ENCODE assay signal across 10 mouse cellular contexts in the genomic region with DNA sequence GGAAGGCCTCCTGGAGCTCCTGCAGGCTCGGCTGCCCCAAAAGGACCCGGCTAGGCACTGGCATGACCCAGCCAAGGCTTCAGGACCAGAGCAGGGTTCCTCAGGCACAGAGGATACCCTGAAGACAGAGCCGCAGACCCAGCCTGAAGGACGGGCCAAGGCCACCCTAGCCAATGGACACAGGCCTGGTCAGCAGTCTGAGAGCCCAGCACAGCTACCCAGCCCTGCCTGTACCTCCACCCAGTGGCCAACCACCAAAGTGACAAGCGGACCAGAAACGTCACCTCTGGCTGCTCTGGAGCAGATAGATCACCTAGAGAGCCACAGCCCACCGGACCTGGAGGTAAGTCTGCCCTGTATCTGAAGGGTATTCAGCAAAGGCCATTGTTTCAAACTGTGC. TPM values are rescaled to one million over a fixed set of nuclear protein-coding genes. Genes with fewer than 3 reads are reported as not detected.
A peak's percentile ranks its signal among the peaks of the same experiment; 100 is the strongest.
DNase-seq lines count a peak whose midpoint lies in the region; TF ChIP-seq lines count a peak whose summit lies in the region.
"Had no signal": no experiment of that assay in that cellular context is flagged by ENCODE, and none has a peak within 500 bp of the region (broad histone marks: within the 10 kb centered on the region; RNA-seq: fewer than 3 reads in every experiment).

No protein-coding gene starts in this region.

- peak; percentile 45 for DNase-seq in gastrocnemius, postnatal 25 days
- DNase-seq in gastrocnemius, postnatal 36 days, result no peak
- DNase-seq in left cerebral cortex, adult 2 months (ENCODE audit: extremely low spot score in 1 of 2, low spot score in 2 of 2), result no peak
- DNase-seq in left cerebral cortex, postnatal 4 days, result no peak
- no peak for DNase-seq in CH12.LX (ENCODE audit: extremely low read depth)
- peak; percentile 83 for DNase-seq in adrenal gland, postnatal 14 days
- no peak for DNase-seq in thymus, postnatal 10 days (ENCODE audit: low spot score in 2 of 2)
- no peak for DNase-seq in urinary bladder, postnatal 14 days (ENCODE audit: low spot score)

- no peak for TF ChIP-seq EP300 in CH12.LX (IDR thresholded peaks at IDR 0.05; ENCODE audit: low read length)

- H3K4me1 ChIP-seq in CH12.LX (ENCODE audit: control insufficient read depth in 1 of 2, insufficient read depth in 2 of 2), result peaks cover 10 to 18% of the 10 kb centered on the region in 2 experiments

- peaks cover 80% of the 10 kb centered on the region for H3K27me3 ChIP-seq in CH12.LX (replicated peaks)

- no peak overlapping the region for H3K4me2 ChIP-seq in CH12.LX (ENCODE audit: insufficient read depth, low read depth, poor library complexity, severe bottlenecking)
- H3K4me2 ChIP-seq: liver, embryonic 15.5 days had no signal

- H3K9ac ChIP-seq in CH12.LX (ENCODE audit: insufficient read depth, low read depth), result no peak overlapping the region
- H3K9ac ChIP-seq: liver, embryonic 15.5 days had no signal

- TF ChIP-seq POLR2A in CH12.LX (IDR thresholded peaks at IDR 0.05; ENCODE audit: low read depth, low read length), result no peak

- H3K27ac ChIP-seq in left cerebral cortex, adult 2 months, result no peak overlapping the region
- no peak overlapping the region for H3K27ac ChIP-seq in CH12.LX (ENCODE audit: insufficient read depth, low read depth)
- H3K27ac ChIP-seq: liver, embryonic 15.5 days had no signal

- H3K36me3 ChIP-seq in CH12.LX (replicated peaks in 1 of 2; ENCODE audit: control insufficient read depth in 1 of 2, insufficient read depth in 1 of 2, low read length in 1 of 2), result no peaks in the 10 kb centered on the region
- H3K36me3 ChIP-seq: liver, embryonic 15.5 days had no signal

- H3K79me2 ChIP-seq in CH12.LX (replicated peaks; ENCODE audit: control insufficient read depth, extremely low read depth, insufficient read depth, poor library complexity, severe bottlenecking), result no peaks in the 10 kb centered on the region

- intact Hi-C loops in gastrocnemius, postnatal 36 days (cut with DNase I), result no loop called here
- intact Hi-C loops in left cerebral cortex, adult 2 months (cut with DNase I), result no loop called here
- intact Hi-C loops in left cerebral cortex, postnatal 4 days (cut with DNase I), result no loop called here

- no peaks in the 10 kb centered on the region for H3K9me3 ChIP-seq in CH12.LX (replicated peaks; ENCODE audit: low read length)
- H3K9me3 ChIP-seq: liver, embryonic 15.5 days had no signal

- dilution Hi-C loops in CH12.LX (cut with MboI; ENCODE audit: extremely low pct_ligation_motif_present, extremely low pct_unique_long_range_greater_than_20kb, low sequenced_read_pairs), result no loop called here

- no peak overlapping the region for H3K4me3 ChIP-seq in left cerebral cortex, adult 2 months
- no peak overlapping the region for H3K4me3 ChIP-seq in CH12.LX (replicated peaks in 1 of 3; ENCODE audit: low read depth in 2 of 3, low read length in 2 of 3, poor library complexity in 1 of 3)
- H3K4me3 ChIP-seq: liver, embryonic 15.5 days; myocyte had no signal

- TF ChIP-seq RAD21 in CH12.LX (IDR thresholded peaks at IDR 0.05; ENCODE audit: low read depth, low read length), result peak; percentile 5

- in situ Hi-C loops in CH12.LX (cut with MboI; ENCODE audit: low pct_ligation_motif_present, low pct_unique_long_range_greater_than_20kb, low sequenced_read_pairs), result no loop called here

- peak; percentile 32 for TF ChIP-seq CTCF in left cerebral cortex, adult 2 months (IDR thresholded peaks at IDR 0.05)
- peak in 1 of 2 experiments; percentile 34; a peak in 2 of 4 replicates for TF ChIP-seq CTCF in CH12.LX (conservative IDR thresholded peaks at IDR 0.05 in 1 of 2, IDR thresholded peaks at IDR 0.05 in 1 of 2; ENCODE audit: low read depth in 2 of 2, low read length in 2 of 2)

TF ChIP-seq in CH12.LX, 34 proteins besides CTCF, POLR2A, EP300 and RAD21:
- TF ChIP-seq ELF1 (IDR thresholded peaks at IDR 0.05; ENCODE audit: low read depth, low read length), result no peak
- TF ChIP-seq NELFE (IDR thresholded peaks at IDR 0.05; ENCODE audit: low read depth, low read length), result no peak
- TF ChIP-seq TBP (conservative IDR thresholded peaks at IDR 0.05; ENCODE audit: low read depth, low read length), result no peak
- no peak for TF ChIP-seq MAX (IDR thresholded peaks at IDR 0.05; ENCODE audit: low read length)
- peak; percentile 31 for TF ChIP-seq SMC3 (IDR thresholded peaks at IDR 0.05; ENCODE audit: low read depth, low read length)

RNA-seq across cellular contexts. Expression of gene Triobp, which starts 26.4 kb away (rescaled TPM):
- total RNA-seq in gastrocnemius, postnatal 25 days (2021), result 10 to 100 TPM; 35.3 to 42.2 TPM
- total RNA-seq in gastrocnemius, postnatal 36 days (2021), result 10 to 100 TPM; 35.6 to 42.3 TPM
- total RNA-seq in left cerebral cortex, adult 2 months (2021), result 10 to 100 TPM; 11.8 to 12.7 TPM
- total RNA-seq in left cerebral cortex, postnatal 4 days (2021), result 100 to 1,000 TPM in 1 of 2 experiments, 10 to 100 TPM in 1; 98.7 to 106 TPM
- 26.3 and 31.0 TPM in 2 replicates for total RNA-seq in CH12.LX (2012; rRNA removed)
- total RNA-seq in CH12.LX (2014; rRNA removed), result 10.9 and 11.5 TPM in 2 replicates
- polyA plus RNA-seq in CH12.LX (2012; ENCODE audit: insufficient read length, low read depth), result 25.5 and 27.3 TPM in 2 replicates
- total RNA-seq in adrenal gland, postnatal 14 days (2021), result 82.2 and 85.0 TPM in 2 replicates

RNA-seq across cellular contexts. Expression of gene Nol12, which starts 39.2 kb away (rescaled TPM):
- 10 to 100 TPM; 22.2 to 23.1 TPM for total RNA-seq in gastrocnemius, postnatal 25 days (2021)
- 10 to 100 TPM; 22.1 to 22.6 TPM for total RNA-seq in gastrocnemius, postnatal 36 days (2021)
- total RNA-seq in left cerebral cortex, adult 2 months (2021), result 10 to 100 TPM; 36.2 to 38.8 TPM
- total RNA-seq in left cerebral cortex, postnatal 4 days (2021), result 10 to 100 TPM; 46.5 to 47.8 TPM
- total RNA-seq in CH12.LX (2012; rRNA removed), result 33.2 and 40.0 TPM in 2 replicates
- 13.2 and 13.7 TPM in 2 replicates for total RNA-seq in CH12.LX (2014; rRNA removed)
- polyA plus RNA-seq in CH12.LX (2012; ENCODE audit: insufficient read length, low read depth), result 89.5 and 91.1 TPM in 2 replicates
- 37.0 and 44.4 TPM in 2 replicates for total RNA-seq in adrenal gland, postnatal 14 days (2021)

RNA-seq across cellular contexts. Expression of gene Lgals1, which starts 47.4 kb away (rescaled TPM):
- total RNA-seq in gastrocnemius, postnatal 25 days (2021), result 100 to 1,000 TPM; 224 to 270 TPM
- 100 to 1,000 TPM; 188 to 289 TPM for total RNA-seq in gastrocnemius, postnatal 36 days (2021)
- total RNA-seq in left cerebral cortex, adult 2 months (2021), result 10 to 100 TPM; 19.8 to 20.4 TPM
- 10 to 100 TPM; 25.2 to 29.4 TPM for total RNA-seq in left cerebral cortex, postnatal 4 days (2021)
- 735 and 858 TPM in 2 replicates for total RNA-seq in CH12.LX (2012; rRNA removed)
- 791 and 805 TPM in 2 replicates for total RNA-seq in CH12.LX (2014; rRNA removed)
- polyA plus RNA-seq in CH12.LX (2012; ENCODE audit: insufficient read length, low read depth), result 592 and 637 TPM in 2 replicates
- total RNA-seq in adrenal gland, postnatal 14 days (2021), result 554 and 561 TPM in 2 replicates

RNA-seq across cellular contexts. Expression of gene H1f0, which starts 54.3 kb away (rescaled TPM):
- total RNA-seq in gastrocnemius, postnatal 25 days (2021), result 10 to 100 TPM; 73.2 to 75.3 TPM
- total RNA-seq in gastrocnemius, postnatal 36 days (2021), result 10 to 100 TPM; 71.1 to 87.4 TPM
- 10 to 100 TPM; 80.4 to 81.1 TPM for total RNA-seq in left cerebral cortex, adult 2 months (2021)
- 10 to 100 TPM; 84.8 to 94.8 TPM for total RNA-seq in left cerebral cortex, postnatal 4 days (2021)
- total RNA-seq in CH12.LX (2012; rRNA removed) (70.6 and 100 TPM in 2 replicates), CH12.LX (2014; rRNA removed) (15.9 TPM in 2 replicates)
- 11.9 and 12.5 TPM in 2 replicates for polyA plus RNA-seq in CH12.LX (2012; ENCODE audit: insufficient read length, low read depth)
- total RNA-seq in adrenal gland, postnatal 14 days (2021), result 162 and 178 TPM in 2 replicates

Comparison
In these comparisons a context has a peak if more than half of its experiments do, and no peak if none do; other contexts are left out.
1. DNase-seq: peak in gastrocnemius, postnatal 25 days (single experiment) and adrenal gland, postnatal 14 days (single experiment); none in gastrocnemius, postnatal 36 days (0 of 2), left cerebral cortex, adult 2 months (0 of 2), left cerebral cortex, postnatal 4 days (single experiment), CH12.LX (single experiment), thymus, postnatal 10 days (0 of 2) and urinary bladder, postnatal 14 days (single experiment).
2. RNA of gene Lgals1, which starts 47.4 kb away (total RNA-seq): 735 to 858 TPM in CH12.LX, 554 to 561 TPM in adrenal gland, postnatal 14 days, 188 to 289 TPM in gastrocnemius, postnatal 36 days and 224 to 270 TPM in gastrocnemius, postnatal 25 days; 25.2 to 29.4 TPM in left cerebral cortex, postnatal 4 days and 19.8 to 20.4 TPM in left cerebral cortex, adult 2 months; every median in the first group is over 4 times any median in the second.